Mouse (Mus musculus) gastrocnemius, postnatal 4 days (tissue): Measurements from ENCODE around the gene Glcci1. TPM values are rescaled to one million over a fixed set of nuclear protein-coding genes. Genes with fewer than 3 reads are reported as not detected.
A peak's percentile ranks its signal among the peaks of the same experiment; 100 is the strongest.

Source experiments
- DNase-seq, 2 experiments: peaks; one replicate each; pipeline ENCODE4 v3.0.0; 2021 to 2022; ENCODE audit warnings: low spot score in 2 of 2, mixed read lengths in 2 of 2
- long read RNA-seq, 2 experiments: library from polyadenylated mRNA; stranded (forward); transcript quantifications; one replicate each; pipeline ENCODE4 v2.0.0; 2021
- total RNA-seq, 2 experiments: library from RNA; stranded (reverse); gene quantifications; 2 replicates each; pipeline ENCODE4 v1.2.3; 2021

The Glcci1 gene
- 10 to 100 TPM; 17.0 to 20.7 TPM for total RNA-seq
- long read RNA-seq, experiment 1, partial matches to known transcripts: 0 of 2 reads
- long read RNA-seq, experiment 1, other reads (novel, unspliced or antisense): 2 of 2 reads
- long read RNA-seq, experiment 2, full-length matches to known transcripts: 1 of 2 reads
- long read RNA-seq, experiment 2, partial matches to known transcripts: 1 of 2 reads
- long read RNA-seq, experiment 2, other reads (novel, unspliced or antisense): 0 of 2 reads

- DNase-seq: peak in 1 of 2 experiments; percentile 71
Measured at GRCm38 (mm10) chr6:8509551-8509950, at the start of gene Glcci1. TSS of gene Glcci1 (plus strand) at chr6:8509600.

DNA sequence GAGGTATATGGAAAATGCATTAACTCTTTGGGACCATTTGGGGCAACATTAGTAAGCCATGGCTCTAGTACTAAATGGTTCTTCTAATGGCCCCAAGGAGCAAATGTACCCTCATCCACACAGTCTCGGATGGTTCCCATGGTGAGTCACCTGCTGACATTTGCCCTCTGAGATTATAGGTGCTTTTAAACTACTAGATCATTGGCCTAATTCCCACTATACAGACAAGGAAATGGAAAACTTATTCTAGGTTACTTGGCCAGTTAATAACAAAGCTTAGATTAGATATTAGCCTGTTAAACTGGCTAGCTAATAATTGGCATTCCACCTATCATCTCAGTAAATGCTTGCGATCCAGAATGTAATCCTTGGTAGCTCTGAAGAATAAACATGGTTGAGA lies 47.0 kb upstream of the Glcci1 start:
- DNase-seq: no peak

DNA sequence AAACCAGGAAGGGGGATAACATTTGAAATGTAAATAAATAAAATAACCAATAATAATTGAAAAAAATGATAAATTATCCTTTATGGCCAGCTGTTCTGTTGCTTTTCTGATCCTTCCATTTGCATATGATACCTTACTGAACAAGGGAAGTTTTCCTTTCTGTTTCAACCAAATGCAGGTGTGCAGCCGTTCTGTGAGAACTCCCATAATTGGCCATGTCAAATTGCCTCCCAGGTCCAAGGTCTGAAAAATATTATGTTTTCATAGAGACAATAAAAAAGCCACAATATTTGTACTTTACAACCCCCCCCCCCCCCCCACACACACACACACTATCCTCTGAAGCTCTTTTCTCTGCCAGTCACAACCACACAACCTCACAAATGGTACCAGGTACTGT lies 44.0 kb upstream of the Glcci1 start:
- DNase-seq: no peak

DNA sequence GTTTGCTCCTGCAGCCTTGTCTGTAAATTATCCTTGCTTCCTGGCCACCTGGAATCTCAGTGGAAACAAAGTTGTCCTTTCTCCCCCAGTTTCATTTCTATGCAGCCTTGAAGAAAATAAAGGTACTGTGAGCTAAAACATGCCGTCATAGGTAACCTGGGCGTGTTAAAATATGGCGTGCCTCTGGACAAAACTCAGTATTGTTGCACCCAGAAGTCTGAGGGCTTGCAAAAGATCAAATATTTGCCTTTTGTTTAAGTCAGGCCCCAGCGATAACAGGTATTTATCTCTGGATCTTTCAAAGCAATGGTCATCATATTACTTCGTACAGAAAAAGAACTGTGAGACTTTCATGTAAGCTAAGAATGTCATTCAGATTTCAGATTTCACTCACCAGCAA lies 43.4 kb upstream of the Glcci1 start:
- no peak for DNase-seq

GRCm38 (mm10) chr6:8467667-8468337 lies 41.6 kb upstream of the Glcci1 start:
- DNase-seq: no peak

DNA sequence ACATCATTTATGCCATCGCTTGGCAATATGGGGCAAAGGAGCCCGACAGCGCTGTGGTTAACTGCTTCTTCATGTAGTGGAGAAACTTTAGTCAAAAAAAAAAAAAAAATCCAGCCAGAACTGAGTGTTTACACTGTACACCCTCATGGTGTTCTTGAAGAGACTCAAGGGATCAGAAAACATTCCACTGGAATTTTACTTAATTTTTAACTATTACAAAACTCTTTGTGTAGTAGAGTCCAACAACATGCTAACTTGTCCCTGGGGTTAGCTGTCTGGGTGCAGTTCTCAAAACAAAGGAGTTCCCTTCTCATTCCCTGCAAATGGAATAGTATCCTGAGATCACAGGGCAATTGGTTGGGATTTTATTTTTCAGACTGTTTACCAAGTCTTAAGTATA lies 39.5 kb upstream of the Glcci1 start:
- no peak for DNase-seq

GRCm38 (mm10) chr6:8472125-8472524 lies 37.3 kb upstream of the Glcci1 start:
- DNase-seq: no peak

GRCm38 (mm10) chr6:8472915-8473314 lies 36.5 kb upstream of the Glcci1 start:
- DNase-seq: peak in 1 of 2 experiments; percentile 26

- no peak for DNase-seq
Measured at GRCm38 (mm10) chr6:8473498-8473897, 35.9 kb upstream of the Glcci1 start.

DNA sequence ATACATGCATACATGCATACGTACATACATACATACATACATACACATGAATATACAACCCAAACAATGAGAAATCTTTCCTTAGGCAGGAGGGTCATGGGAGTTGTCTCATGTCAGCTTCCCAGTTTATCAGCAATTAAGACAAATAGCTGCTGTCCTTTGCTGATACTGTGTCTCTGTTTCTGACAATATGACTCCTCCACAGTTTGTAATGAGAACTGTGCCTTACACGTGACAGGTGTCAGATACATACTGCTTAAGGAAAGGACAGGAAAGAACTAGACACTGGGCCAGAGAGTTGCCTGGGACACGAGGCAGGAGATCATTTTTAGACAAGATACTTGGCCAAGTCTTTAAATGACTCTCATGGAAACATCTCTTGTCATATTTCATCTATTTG lies 35.1 kb upstream of the Glcci1 start:
- DNase-seq: no peak

DNA sequence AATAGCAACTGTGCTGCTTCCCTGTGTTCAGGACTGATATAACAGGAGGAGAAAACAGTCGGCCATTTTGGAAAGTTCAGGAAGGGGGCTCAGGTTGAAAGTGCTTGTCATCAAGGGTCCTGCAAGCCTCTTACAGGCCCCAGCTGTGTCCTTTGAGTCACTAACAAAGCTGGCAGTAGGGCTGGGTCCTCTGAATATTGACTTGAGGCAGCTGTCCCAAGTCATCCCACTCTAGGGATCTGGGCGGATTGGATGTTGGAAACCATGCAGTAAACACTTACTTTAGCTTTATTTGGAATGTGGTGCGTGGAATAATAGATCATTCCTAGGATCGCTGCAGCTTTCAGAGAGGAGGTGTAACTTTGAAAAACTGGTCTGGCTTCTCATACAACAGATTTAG lies 34.6 kb upstream of the Glcci1 start:
- no peak for DNase-seq

DNA sequence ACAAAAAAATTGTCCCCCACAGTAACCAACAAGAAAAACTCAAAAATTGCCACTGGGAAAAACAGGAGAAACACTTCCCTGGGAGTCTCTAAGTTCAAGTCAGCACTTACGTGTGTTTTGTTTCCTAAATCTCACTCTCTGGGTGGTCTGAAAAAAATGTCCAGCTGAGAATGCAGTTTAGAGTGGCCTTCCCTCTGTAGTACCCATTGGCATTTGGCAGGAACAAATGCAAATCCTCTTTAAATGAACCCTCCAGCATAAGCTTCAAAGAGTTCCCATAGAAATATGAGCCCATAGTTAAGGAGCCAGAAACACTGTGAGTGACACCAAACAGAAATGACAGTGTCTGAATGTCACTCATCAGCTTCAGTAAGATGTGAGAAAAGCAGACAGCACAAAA lies 30.2 kb upstream of the Glcci1 start:
- no peak for DNase-seq

GRCm38 (mm10) chr6:8484437-8485275 lies 24.7 kb upstream of the Glcci1 start:
- DNase-seq: no peak

GRCm38 (mm10) chr6:8485414-8486175 lies 23.8 kb upstream of the Glcci1 start:
- no peak for DNase-seq

- DNase-seq: no peak
Measured at GRCm38 (mm10) chr6:8486391-8487043, 22.9 kb upstream of the Glcci1 start.

DNA sequence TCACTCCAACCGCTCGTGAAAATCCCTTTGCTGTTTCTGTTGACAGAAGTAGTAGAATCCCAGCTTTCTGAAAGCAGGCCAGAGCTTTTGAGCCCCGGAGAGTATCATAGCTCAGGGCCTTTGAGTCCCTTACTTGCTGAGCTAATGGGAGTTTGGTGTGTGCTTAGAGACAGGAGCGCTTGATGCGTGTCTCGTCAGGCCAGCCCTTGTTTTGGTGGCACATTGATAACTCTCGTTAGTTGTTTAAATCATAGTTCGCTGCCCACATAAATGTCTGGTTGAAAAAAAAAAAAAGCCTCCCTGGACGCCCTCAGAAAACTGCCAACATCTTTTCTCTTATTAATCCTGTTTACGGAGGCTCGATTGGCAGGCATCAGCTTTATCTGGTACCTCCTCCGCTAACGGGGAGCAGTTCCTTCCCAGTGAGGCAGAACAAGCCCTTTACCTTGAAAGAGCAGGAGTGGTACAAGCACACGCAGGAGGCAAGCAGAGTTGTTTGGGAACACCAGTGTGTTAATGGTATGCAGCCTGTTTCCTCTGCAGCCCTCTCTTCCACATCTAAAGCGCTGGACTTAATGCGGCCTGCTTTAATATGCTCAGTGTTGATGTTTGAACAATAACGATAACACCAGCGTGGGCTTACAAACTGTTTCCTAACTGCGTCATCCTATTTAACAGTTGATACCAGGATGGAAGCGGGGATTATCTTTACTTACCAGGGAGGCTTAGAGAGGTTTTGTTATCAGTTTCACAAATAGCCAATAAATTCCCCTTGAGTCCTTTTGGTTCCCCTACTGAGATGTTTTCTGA lies 22.2 kb upstream of the Glcci1 start:
- DNase-seq: no peak

DNA sequence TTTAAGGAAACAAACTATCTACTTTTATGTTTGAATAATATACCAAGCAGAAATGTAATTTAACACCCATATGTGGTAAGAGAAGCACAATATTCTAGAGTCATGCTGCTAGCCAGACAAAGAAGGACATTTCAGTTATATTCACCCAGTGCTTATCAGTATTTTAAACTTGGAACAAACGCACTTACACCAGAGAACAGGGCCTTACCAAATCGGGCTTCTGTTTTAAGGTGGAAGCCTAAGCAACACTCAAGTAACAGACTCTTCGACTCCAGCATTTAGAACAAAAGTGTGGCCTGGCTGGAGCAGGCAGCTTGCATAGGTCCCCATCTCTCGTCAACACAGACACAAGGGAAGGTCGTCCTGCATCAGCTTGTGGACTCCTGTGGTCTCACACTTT lies 21.2 kb upstream of the Glcci1 start:
- no peak for DNase-seq

GRCm38 (mm10) chr6:8489266-8489665 lies 20.1 kb upstream of the Glcci1 start:
- no peak for DNase-seq

GRCm38 (mm10) chr6:8489938-8490585 lies 19.3 kb upstream of the Glcci1 start:
- DNase-seq: no peak

DNA sequence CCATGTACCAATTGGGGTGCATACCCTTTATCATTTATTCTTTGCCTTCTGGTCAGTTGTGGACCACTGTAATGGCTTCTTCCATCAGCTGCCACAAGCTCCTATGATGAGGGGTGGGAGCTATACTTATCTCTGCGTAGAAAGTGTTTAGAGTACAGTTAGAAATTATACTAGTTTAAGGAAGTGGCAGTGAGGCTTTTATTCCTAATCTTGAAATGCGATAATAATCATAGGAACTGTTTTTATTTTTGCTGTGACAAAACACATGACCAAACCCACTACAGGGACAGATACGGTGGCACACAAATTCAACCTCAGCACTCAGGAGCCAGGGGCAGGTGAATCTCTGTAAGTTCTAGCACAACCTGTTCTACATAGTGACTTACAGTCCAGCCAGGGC lies 17.2 kb upstream of the Glcci1 start:
- no peak for DNase-seq
